Mouse (Mus musculus) liver, postnatal 0 days (tissue): ENCODE measurements around the gene Pakap.

ENCODE experiments used
- CTCF ChIP-seq: sonication (generic); IDR thresholded peaks from 2 replicates; pipeline ENCODE4 v1.5.1; 2016; ENCODE audit warnings: antibody characterized with exemption, low read depth
- EP300 ChIP-seq: IDR thresholded peaks from 2 replicates; pipeline ENCODE4 v1.6.1; 2016; ENCODE audit warnings: antibody characterized with exemption, low read depth, mild to moderate bottlenecking

GRCm38 (mm10) chr4:57723659-57724058 lies 155.7 kb downstream of the Pakap start:
- TF ChIP-seq CTCF (peak; percentile 50), EP300 (no peak)
